Mouse (Mus musculus): ENCODE measurements around the gene Pold2. TPM values are rescaled to one million over a fixed set of nuclear protein-coding genes. Genes with fewer than 3 reads are reported as not detected.
"Not testable (repeated sequence)": the region's sequence is repeated elsewhere in the genome, so short reads cannot be mapped to it uniquely, and the experiment has no call there.

The Pold2 gene
- polyA plus RNA-seq, 1 experiment, result 101 TPM

GRCm38 (mm10) chr11:5897839-5898238, 19.7 kb upstream of the Pold2 start:
- DNase-seq (ENCODE audit: low read depth), result no peak

DNA sequence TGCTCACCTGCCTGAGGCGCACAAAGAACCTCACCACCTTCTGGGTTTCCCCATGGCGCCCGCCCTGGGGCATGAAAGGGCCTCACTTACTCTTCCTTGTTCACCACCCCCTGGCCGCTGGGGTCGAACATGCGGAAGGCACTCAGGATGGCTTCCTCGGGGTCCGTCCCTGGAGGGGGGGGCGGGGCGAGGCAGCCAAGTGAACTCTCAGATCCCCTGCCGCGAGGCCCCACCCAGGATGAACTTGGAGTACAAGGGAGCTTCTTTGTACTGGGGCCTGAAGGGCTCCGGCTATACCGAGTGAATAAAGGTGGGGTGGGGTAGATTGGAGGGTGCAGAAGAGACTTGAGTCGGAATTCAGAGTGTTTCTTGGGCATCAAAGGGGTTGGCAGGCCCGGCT, 19.1 kb upstream of the Pold2 start:
- no peak for DNase-seq (ENCODE audit: low read depth)

DNA sequence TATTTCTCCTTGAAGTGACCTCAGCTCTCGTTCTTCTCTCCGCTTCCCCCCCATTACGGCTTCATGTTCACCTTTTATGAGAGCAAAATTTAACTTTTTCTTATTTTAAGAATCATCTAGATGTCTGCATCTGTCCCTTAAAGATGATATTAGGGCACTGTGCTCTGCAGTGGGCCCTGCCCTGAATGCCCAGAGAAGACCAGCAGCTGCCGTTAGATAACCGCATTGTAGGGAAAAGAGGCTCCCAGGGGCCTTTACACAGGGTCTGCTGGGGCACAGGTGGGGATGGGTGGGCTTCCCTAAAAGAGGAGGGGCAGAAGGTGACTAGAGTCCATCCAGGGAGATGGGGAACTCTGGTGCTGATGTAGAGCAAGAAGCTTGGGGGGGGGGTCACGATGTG, 15.7 kb upstream of the Pold2 start:
- no peak for DNase-seq (ENCODE audit: low read depth)

DNA sequence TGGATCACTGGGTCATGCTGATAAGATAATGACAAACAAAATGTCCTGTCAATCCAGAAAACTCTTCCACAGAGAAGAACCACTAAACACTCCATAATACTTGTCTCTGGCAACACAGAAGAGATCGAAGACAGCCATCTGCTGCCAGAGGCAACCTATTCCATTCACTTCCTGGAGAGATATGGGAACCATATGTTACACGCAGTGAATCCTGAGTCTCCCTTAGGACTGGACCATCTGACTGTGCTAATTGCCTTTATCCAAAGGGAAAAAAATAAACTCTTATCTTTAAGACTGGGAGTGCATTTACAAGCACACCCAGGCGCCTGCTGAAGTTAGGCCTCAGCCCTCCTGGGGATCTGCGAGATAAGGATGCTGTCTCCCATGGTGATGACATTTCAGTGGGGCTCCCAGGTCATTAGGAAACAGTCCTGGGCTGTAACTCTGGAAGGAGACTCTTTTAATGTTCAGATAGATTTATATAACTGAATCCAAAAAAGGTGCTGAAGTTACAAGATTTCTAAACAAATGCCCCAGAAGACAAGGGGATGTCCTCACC, 14.8 kb upstream of the Pold2 start:
- no peak for DNase-seq (ENCODE audit: low read depth)

DNA sequence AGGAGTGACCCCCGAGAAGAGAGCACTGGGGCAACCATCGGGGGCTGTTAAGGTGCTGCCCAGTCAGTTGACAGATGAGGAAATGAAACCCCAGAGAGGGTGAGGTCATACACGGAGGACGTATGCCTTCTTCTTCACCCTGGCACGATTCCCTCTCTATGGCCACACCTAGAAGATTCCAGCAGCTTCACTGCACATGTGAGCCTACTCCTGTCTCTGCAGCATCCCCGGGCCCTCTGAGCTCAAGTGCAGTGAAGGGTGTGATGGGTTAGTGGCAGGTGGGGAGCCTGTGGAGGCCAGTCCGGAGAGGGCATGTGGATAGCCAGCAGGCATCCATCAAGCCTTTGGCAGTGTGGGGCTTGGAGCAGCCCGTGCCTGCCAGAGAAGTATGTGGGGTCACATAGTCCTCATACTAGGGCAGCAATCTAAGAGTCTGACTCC, 14.1 kb upstream of the Pold2 start:
- no peak for DNase-seq (ENCODE audit: low read depth)

GRCm38 (mm10) chr11:5888563-5888962, 10.5 kb upstream of the Pold2 start:
- not testable (repeated sequence) for DNase-seq (ENCODE audit: low read depth)

- no peak for DNase-seq (ENCODE audit: low read depth)
These were observed 9.2 kb upstream of the Pold2 start for GRCm38 (mm10) chr11:5887250-5887649.

DNA sequence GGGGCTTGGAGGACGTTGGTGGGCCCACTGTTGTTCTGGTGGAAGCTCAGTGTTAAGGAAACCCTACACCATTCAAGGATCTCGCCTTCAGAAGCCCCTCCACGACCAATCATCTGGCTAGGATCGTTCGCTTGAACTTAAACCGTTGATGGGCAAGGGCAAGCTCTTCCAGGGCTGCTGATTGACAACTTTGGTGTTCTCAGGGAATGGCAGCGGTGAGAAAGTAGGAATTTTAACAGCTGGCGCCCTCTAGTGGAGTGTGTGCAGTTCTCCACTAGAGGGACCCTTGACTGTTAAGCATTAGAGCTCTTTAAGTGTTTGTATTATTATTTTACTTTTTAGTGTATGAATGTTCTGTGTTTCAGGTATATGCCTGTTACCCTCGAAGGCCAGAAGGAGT, 8.1 kb upstream of the Pold2 start:
- no peak for DNase-seq (ENCODE audit: low read depth)

- DNase-seq (ENCODE audit: low read depth), result no peak
These were observed 4.4 kb upstream of the Pold2 start for GRCm38 (mm10) chr11:5882518-5882917.

GRCm38 (mm10) chr11:5879905-5880304, 1.8 kb upstream of the Pold2 start:
- no peak for DNase-seq (ENCODE audit: low read depth)

DNA sequence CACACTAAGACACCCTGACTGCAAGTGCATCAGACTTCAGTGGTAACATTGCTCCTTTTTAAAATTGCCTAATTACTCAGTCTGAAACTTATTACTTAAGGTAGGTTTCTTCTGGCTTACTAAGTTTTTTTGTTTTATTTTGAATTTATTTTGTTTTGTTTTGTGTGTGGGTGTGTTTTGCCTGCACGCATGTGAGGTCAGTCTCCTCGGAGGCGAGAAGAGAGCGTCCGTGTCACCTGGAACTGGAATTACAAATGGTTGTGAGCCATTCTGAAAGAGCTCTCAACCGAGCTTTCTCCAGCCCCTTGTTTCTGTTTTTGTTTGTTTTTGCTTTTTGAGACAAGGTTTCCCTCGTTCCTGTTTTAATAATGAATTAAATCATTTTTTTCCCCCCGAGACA, 569 bp upstream of the Pold2 start:
- no peak for DNase-seq (ENCODE audit: low read depth)

DNA sequence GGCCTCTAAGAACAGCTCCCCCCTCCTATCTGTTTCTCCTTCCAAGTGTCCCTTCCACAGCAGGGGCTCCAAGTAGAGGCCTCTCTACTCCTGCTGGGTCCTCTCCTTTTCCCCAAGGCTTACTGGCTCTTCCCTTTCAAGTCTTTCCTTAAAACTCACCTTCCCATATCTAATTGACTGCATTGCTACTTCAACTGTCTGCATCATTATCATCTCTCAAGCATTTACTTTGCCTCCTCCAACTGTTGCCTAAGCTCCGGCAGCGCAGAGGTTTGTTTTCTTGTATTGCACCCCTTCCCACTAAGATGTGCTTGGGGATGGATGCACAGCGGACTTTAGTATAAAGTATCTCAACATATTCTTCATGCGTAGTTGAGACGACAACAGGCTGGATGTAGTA, 671 bp downstream of the Pold2 start:
- no peak for DNase-seq (ENCODE audit: low read depth)

DNA sequence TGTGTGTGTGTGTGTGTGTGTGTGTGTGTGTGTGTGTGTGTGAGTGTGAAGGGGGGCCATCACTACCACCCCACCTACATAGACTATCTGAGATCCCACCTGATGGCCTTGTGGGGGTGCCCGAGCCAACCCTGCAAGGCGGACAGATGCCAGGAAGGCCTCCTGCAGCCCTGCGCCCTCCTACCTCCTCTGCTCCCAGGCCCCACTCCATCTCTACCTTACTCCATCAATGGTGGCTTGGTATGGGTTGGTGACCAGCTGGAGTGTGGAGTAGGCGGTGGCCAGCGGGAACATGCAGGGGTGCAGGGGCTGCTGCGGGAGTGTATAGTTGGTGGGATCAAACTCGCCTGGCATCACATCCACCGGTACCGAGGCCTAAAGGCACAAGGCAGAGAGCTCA, 4.9 kb downstream of the Pold2 start:
- no peak for DNase-seq (ENCODE audit: low read depth)

GRCm38 (mm10) chr11:5872707-5873106, 5.4 kb downstream of the Pold2 start:
- DNase-seq (ENCODE audit: low read depth), result no peak

GRCm38 (mm10) chr11:5870069-5870468, 8.0 kb downstream of the Pold2 start:
- no peak for DNase-seq (ENCODE audit: low read depth)

DNA sequence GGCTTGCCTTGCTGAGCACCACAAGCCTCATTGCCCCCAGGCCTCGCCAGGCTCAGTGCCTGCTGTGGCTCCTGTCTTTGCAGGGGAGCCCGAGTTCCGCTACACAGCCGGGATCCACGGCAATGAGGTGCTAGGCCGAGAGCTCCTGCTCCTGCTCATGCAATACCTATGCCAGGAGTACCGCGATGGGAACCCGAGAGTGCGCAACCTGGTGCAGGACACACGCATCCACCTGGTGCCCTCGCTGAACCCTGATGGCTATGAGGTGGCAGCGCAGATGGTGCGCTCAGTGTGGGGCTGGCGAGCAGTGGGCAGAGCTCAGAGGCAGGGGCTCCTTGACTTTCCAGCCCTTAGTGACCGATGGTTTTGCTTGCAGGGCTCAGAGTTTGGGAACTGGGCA, 8.8 kb downstream of the Pold2 start:
- DNase-seq (ENCODE audit: low read depth), result no peak

- DNase-seq (ENCODE audit: low read depth), result no peak
These were observed 9.8 kb downstream of the Pold2 start for GRCm38 (mm10) chr11:5868324-5868723.

- no peak for DNase-seq (ENCODE audit: low read depth)
These were observed 10.9 kb downstream of the Pold2 start for GRCm38 (mm10) chr11:5867196-5867595.

GRCm38 (mm10) chr11:5862394-5863105, 15.5 kb downstream of the Pold2 start:
- no peak for DNase-seq (ENCODE audit: low read depth)

GRCm38 (mm10) chr11:5861678-5862393, 16.3 kb downstream of the Pold2 start, which contains the start of gene Aebp1:
Aebp1 (plus strand) TSS chr11:5861947.
- DNase-seq (ENCODE audit: low read depth), result no peak

DNA sequence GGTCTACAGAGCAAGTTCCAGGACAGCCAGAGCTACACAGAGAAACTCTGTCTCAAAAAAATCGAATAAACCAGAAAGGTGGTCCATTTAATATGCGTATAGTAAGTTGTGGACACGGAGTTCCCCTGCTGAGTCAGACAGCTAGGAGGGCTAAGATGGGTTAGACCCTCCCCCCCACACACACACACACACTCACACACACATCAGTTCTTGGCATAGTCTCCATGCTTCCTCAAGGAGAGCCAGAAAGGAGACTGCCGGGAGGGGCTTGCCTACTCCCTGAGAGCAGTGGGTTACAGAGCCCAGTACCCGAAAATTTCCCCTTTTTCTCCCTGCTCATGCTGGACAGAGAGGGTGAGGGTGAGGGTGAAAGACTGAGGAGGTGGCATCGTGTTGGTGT, 17.5 kb downstream of the Pold2 start:
- no peak for DNase-seq (ENCODE audit: low read depth)

DNA sequence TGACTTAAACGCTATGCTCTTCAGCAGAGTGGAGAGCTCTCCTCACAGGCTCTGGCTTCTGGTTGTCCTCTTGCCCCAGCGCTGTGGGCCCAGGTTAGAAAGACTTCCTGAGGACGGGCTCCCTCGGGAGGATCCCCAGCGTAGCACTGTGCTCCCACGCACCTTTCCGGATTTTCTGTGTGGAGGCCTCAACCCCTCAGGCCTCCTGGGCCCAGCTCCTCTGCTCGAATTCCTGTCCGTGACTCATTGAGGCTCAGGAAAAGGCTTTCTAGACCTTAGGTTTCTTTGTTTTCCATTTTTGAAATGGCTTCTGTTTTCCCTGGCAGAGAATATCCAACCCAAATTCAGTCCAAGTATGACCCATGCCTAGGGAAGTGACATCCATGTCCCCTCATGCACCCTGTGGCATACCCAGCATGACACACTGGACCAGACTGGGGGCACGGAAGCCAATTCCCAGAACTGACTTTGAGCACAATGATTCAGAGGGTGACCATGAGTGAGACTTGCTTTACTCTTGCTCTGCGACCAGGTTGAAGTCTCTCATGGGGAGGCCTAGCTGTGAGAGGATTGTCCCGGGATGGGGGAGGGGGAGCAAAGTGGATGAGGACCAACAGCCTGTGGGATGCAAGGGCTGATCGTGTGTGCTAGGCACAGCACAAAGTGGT, 18.1 kb downstream of the Pold2 start:
- DNase-seq (ENCODE audit: low read depth), result no peak

DNA sequence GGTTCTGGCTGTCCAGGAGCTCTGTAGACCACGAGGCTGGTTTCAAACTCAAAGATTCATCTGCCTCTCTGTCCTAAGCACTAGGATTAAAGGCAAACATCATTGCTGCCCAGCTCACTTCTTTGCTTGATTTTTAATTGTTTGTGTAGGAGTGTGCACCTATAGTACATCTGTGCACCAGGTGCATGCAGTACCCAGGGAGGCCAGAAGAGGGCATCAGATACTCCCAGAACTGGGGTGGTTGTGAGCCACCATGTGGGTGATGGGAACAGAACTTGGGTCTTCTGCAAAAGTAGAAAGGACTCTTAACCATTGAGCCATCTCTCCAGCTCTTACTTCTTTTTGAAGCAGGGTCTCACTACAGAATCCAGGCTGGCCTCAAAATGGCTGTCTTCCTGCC, 19.4 kb downstream of the Pold2 start:
- no peak for DNase-seq (ENCODE audit: low read depth)

Measured in gonadal fat pad, adult 2 months (tissue).